Mouse (Mus musculus): ENCODE results near the gene Rprd1b.

- no peak for TF ChIP-seq CTCF (IDR thresholded peaks at IDR 0.05; ENCODE audit: low read depth)
- no peak for TF ChIP-seq EP300 (IDR thresholded peaks at IDR 0.05; ENCODE audit: low read depth)
These were observed 93.5 kb downstream of the Rprd1b start for GRCm38 (mm10) chr2:158121645-158122326.

Measured in liver, embryonic 14.5 days (tissue).